Mouse (Mus musculus) lung, embryonic 14.5 days (tissue): ENCODE results near the gene Spg7. TPM values are rescaled to one million over a fixed set of nuclear protein-coding genes. Genes with fewer than 3 reads are reported as not detected.

ENCODE experiments used
- ATAC-seq: fragments of 200-750 bp; cut with Nextera tagmentation; 2 replicates; pipeline ENCODE4 v1.8.0; 2017; ENCODE audit warnings: mild to moderate bottlenecking, moderate TSS enrichment, moderate library complexity; ENCODE audit not compliant: insufficient read depth
- DNase-seq: peaks from one replicate; pipeline ENCODE4 v3.0.0-alpha.2; 2015
- H3K27ac ChIP-seq: fragments of 300-500 bp; sonication (generic); 2 replicates; pipeline ENCODE4 v1.5.1; 2014; ENCODE audit warnings: low read depth, mild to moderate bottlenecking, moderate library complexity
- H3K27me3 ChIP-seq: fragments of 300-500 bp; sonication (generic); 2 replicates; pipeline ENCODE4 v1.6.1; 2014; ENCODE audit warnings: low read length, control low read depth; ENCODE audit not compliant: insufficient read depth
- H3K36me3 ChIP-seq: fragments of 300-500 bp; sonication (generic); 2 replicates; pipeline ENCODE4 v1.6.1; 2014; ENCODE audit warnings: control low read depth; ENCODE audit not compliant: insufficient read depth
- H3K4me1 ChIP-seq: fragments of 300-500 bp; sonication (generic); 2 replicates; pipeline ENCODE4 v1.6.1; 2014; ENCODE audit warnings: antibody characterized with exemption, control low read depth; ENCODE audit not compliant: insufficient read depth
- H3K4me2 ChIP-seq: fragments of 300-500 bp; sonication (generic); 2 replicates; pipeline ENCODE4 v1.6.1; 2014; ENCODE audit warnings: mild to moderate bottlenecking
- H3K4me3 ChIP-seq: fragments of 300-500 bp; sonication (generic); 2 replicates; pipeline ENCODE4 v1.5.1; 2014; ENCODE audit warnings: low read depth, low read length
- H3K9ac ChIP-seq: fragments of 300-500 bp; sonication (generic); 2 replicates; pipeline ENCODE4 v1.6.1; 2014
- H3K9me3 ChIP-seq: fragments of 300-500 bp; sonication (generic); 2 replicates; pipeline ENCODE4 v1.6.1; 2016; ENCODE audit warnings: low read depth, low read length, control low read depth
- CTCF ChIP-seq: IDR thresholded peaks from 2 replicates; pipeline ENCODE4 v1.5.1; 2016; ENCODE audit warnings: antibody characterized with exemption, low read depth
- WGBS: fragments of 180-500 bp; shearing (Covaris S2); extraction: QIAGEN DNeasy Blood & Tissue Kit; methylation state at CpG from one replicate; pipeline ENCODE4 v1.1.7; 2014; 5-methylcytosine and 5-hydroxymethylcytosine counted together
- polyA plus RNA-seq: library from polyadenylated mRNA; unstranded; fragments of >200 nt; fragmentation: Nextera tagmentation; extraction: Ambion mirVana; gene quantifications from 2 replicates; pipeline ENCODE4 v1.2.1, GENCODE M21; 2014

The Spg7 gene
- polyA plus RNA-seq, 1 experiment from 2014 or later, result 44.5 TPM

DNA sequence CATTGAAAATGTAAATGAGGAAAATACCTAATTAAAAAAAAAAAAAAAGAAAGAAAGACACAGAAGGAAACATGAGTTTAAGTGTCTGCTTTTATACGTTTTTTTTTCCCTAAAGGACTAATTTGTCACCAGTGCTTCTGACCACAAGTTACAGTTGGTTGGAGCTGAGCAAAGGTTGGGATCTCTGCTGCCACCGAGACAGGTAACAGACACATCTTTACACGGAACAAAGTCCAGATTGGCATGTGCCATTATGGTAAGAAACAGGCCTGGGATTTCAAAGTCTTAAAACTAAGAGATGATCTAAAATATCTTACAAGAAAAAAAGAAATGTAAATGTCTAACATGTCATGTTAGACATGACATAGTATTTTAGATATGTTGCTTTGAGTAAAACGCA lies 16.0 kb upstream of the Spg7 start:
- no peak overlapping the region for H3K9ac ChIP-seq
- DNase-seq, result no peak
- TF ChIP-seq CTCF, result no peak
- H3K36me3 ChIP-seq, result no peaks in the 10 kb centered on the region
- no peaks in the 10 kb centered on the region for H3K27me3 ChIP-seq
- H3K4me1 ChIP-seq, result peaks cover 4% of the 10 kb centered on the region; the same call in 1 of the 2 replicates
- H3K4me2 ChIP-seq, result no peak overlapping the region
- 75% methylated on average over 4 of the region's 4 CpGs for WGBS
- ATAC-seq, result no peak
- H3K4me3 ChIP-seq, result no peak overlapping the region
- no peaks in the 10 kb centered on the region for H3K9me3 ChIP-seq
- no peak overlapping the region for H3K27ac ChIP-seq

DNA sequence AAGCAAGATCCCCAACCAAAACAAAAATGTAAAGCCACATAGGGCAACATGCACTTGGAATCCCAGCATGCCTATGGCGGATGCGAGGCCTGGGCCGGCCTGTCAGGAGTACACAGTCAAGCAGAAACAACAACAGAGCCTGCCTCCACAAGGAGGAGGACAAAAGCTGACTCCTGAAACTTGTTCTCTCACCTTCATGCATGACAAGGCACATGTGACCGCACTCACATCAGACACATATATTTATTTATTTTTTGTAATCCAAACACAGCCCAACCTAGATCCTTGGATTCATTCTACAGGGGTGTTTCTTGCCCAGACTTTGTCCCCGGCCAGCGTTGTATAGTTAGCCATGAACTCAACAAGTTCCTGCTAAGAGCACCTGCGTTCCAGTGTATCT lies 14.9 kb upstream of the Spg7 start:
- no peak overlapping the region for H3K27ac ChIP-seq
- DNase-seq, result no peak
- no peak for ATAC-seq
- H3K4me2 ChIP-seq, result no peak overlapping the region
- no peaks in the 10 kb centered on the region for H3K9me3 ChIP-seq
- no peak for TF ChIP-seq CTCF
- no peak overlapping the region for H3K4me3 ChIP-seq
- no peak overlapping the region for H3K9ac ChIP-seq
- WGBS, result 75% methylated on average over 7 of the region's 7 CpGs
- no peaks in the 10 kb centered on the region for H3K36me3 ChIP-seq
- no peaks in the 10 kb centered on the region for H3K27me3 ChIP-seq
- H3K4me1 ChIP-seq, result peaks cover 4% of the 10 kb centered on the region; the same call in 1 of the 2 replicates

GRCm38 (mm10) chr8:123048402-123048801 lies 14.3 kb upstream of the Spg7 start:
- H3K27ac ChIP-seq, result no peak overlapping the region
- ATAC-seq, result no peak

DNA sequence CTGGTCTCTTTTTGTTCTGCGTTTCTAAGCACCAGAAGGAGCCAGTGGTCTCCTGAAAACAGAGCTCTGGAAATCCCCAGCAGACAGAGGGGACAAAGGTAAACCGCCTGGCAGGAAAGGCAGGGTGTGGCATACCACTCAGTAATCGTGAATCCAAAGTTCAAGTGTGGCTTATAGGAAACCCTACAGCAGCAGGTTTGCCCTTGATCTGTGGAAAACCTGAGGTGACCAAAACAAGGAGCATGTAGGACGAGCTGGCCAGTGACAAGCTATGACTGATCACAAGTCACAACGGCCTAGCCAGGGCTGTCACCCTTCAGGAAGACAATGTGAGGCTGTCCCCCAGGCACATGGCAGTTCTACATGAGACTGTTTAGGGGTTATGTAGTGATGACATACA lies 11.3 kb upstream of the Spg7 start:
- no peaks in the 10 kb centered on the region for H3K9me3 ChIP-seq
- H3K27me3 ChIP-seq, result no peaks in the 10 kb centered on the region
- TF ChIP-seq CTCF, result no peak
- DNase-seq, result no peak
- no peak overlapping the region for H3K27ac ChIP-seq
- H3K36me3 ChIP-seq, result no peaks in the 10 kb centered on the region
- H3K4me3 ChIP-seq, result no peak overlapping the region
- 52% methylated on average over 5 of the region's 5 CpGs for WGBS
- no peak for ATAC-seq
- no peaks in the 10 kb centered on the region for H3K4me1 ChIP-seq
- H3K4me2 ChIP-seq, result no peak overlapping the region
- no peak overlapping the region for H3K9ac ChIP-seq

More at GRCm38 (mm10) chr8:123048402-123048801, 14.3 kb upstream of the Spg7 start:
- Histone ChIP-seq H3K4me2 (no peak overlapping the region), H3K36me3 (no peaks in the 10 kb centered on the region), H3K9ac (no peak overlapping the region), H3K9me3 (no peaks in the 10 kb centered on the region), H3K27me3 (no peaks in the 10 kb centered on the region), H3K4me1 (peaks cover 4% of the 10 kb centered on the region; the same call in 1 of the 2 replicates), H3K4me3 (no peak overlapping the region)
- DNase-seq, result no peak
- 87% methylated on average over 7 of the region's 7 CpGs for WGBS
- no peak for TF ChIP-seq CTCF

DNA sequence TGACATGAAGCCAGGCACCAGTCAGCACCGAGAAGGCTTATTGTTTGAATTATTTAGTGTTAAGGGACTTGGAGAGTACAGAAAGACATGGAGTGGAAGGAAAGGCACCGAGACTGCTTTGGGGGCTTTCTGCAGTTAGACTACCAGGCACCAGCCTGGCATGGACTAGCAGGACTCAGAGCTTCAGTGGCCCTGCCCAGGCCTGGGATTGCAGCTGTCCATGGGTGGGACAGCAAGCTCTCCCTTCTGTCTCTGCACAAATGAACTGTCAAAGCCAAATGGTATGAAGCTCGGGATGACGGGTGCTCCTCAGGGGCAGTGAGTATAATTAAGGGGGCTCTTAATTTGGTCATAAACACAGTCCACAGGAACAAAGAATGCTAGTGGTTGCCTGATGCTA lies 1.3 kb downstream of the Spg7 start:
- WGBS, result 71% methylated on average over 4 of the region's 4 CpGs
- no peak for TF ChIP-seq CTCF
- H3K36me3 ChIP-seq, result peaks cover 18% of the 10 kb centered on the region
- ATAC-seq (no peak), DNase-seq (no peak)
- no peak overlapping the region for H3K27ac ChIP-seq
- no peaks in the 10 kb centered on the region for H3K27me3 ChIP-seq
- peaks cover 11% of the 10 kb centered on the region for H3K4me1 ChIP-seq
- H3K9ac ChIP-seq, result peak overlapping the region; percentile 93; the same call in 1 of the 2 replicates
- peak overlapping the region; percentile 94; the same call in 1 of the 2 replicates for H3K4me3 ChIP-seq
- peak overlapping the region; percentile 95; the same call in 1 of the 2 replicates for H3K4me2 ChIP-seq
- no peaks in the 10 kb centered on the region for H3K9me3 ChIP-seq

DNA sequence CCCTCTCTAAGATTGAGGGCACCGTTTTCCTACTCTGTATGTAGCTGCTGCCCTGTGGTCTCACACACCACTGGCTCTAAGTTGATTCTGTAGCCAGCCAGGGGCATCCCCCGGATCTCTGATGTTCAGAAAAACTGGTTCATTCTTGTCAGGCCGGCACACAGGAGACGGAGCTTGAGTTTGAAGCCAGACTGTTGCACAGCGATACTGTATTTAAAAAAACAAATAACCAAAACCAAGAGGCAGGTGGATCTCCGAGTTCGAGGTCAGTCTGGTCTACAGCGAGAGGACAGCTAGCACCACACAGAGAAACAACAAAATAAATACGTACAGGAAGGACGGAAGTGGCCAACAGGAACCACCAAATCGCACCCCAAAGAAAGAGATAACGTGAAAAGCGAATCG lies 2.1 kb downstream of the Spg7 start:
- H3K4me2 ChIP-seq, result peak overlapping the region; percentile 95
- H3K9ac ChIP-seq, result peak overlapping the region; percentile 93
- peaks cover 11% of the 10 kb centered on the region for H3K4me1 ChIP-seq
- H3K9me3 ChIP-seq, result no peaks in the 10 kb centered on the region
- no peak for TF ChIP-seq CTCF
- no peaks in the 10 kb centered on the region for H3K27me3 ChIP-seq
- DNase-seq (peak; percentile 50), ATAC-seq (peak; percentile 2)
- H3K36me3 ChIP-seq, result peaks cover 18% of the 10 kb centered on the region
- H3K27ac ChIP-seq, result peak overlapping the region; percentile 92
- WGBS, result under 1% methylated on average over 14 of the region's 14 CpGs
- peak overlapping the region; percentile 94 for H3K4me3 ChIP-seq

DNA sequence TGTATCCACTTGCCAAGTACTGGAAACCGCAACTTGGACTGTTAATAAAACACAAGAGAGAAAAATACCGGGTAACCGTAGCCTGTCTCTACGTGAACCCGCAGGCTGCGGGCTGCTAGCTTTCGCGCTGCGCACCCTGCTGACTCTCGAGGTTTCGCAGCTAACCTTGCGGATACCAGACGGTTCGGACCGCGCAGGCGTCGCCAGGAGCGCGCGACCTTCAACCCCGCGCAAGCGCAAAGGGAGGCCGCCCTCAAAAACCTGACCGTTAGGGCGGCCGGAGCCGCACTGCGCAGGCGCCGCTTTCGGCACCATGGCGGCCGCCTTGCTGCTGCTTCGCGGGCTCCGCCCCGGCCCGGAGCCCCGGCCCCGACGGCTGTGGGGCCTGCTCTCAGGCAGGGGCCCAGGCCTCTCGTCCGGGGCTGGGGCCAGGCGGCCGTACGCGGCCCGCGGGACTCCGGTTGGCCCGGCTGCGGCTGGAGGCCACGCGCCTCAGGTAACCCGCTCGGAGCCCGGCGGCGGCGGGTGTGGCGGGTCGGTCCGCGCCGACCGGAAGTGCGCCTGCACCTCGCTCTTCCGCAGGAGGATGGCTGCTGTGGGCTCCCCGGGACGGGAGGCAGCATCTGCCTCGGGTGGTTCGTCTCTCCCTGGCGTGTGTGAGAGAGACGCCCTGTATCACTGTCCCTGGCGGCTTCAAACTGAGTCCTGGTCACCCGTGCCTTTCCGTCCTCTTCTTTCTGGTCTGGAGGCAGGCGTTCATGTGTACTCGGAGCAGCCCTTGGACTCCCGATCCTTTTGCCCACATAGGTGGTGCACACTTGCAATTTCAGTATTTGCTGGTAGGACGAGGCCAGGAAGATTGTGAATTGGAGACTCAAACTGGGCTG lies 2.7 kb downstream of the Spg7 start:
- Histone ChIP-seq H3K9ac (peak overlapping the region; percentile 93), H3K27ac (peak overlapping the region; percentile 92), H3K36me3 (peaks cover 23% of the 10 kb centered on the region), H3K9me3 (no peaks in the 10 kb centered on the region), H3K4me1 (peaks cover 11% of the 10 kb centered on the region), H3K4me3 (peak overlapping the region; percentile 94), H3K4me2 (peak overlapping the region; percentile 95), H3K27me3 (no peaks in the 10 kb centered on the region)
- peak; percentile 97 for ATAC-seq
- WGBS, result under 1% methylated on average over 84 of the region's 84 CpGs
- peak; percentile 99 for DNase-seq
- peak; percentile 59 for TF ChIP-seq CTCF
